Mouse (Mus musculus) CH12.LX (cell line): ENCODE measurements around the gene Fcrlb. TPM values are rescaled to one million over a fixed set of nuclear protein-coding genes. Genes with fewer than 3 reads are reported as not detected.

ENCODE experiments used
- DNase-seq: peaks from one replicate; pipeline ENCODE4 v3.0.0-alpha.2; 2013; ENCODE audit errors: extremely low read depth
- H3K27ac ChIP-seq: 2 replicates; pipeline ENCODE4 v1.5.1; 2012; ENCODE audit warnings: low read depth, mild to moderate bottlenecking, control low read depth, moderate library complexity; ENCODE audit not compliant: insufficient read depth
- H3K27me3 ChIP-seq: replicated peaks from 2 replicates; pipeline ENCODE3; 2012; ENCODE audit warnings: inconsistent platforms
- H3K36me3 ChIP-seq, 2 experiments: replicated peaks in 1 of 2; 2 replicates each; pipeline versions ENCODE3 to v1.6.1; 2012; ENCODE audit warnings: inconsistent platforms in 1 of 2, low read length in 1 of 2, mild to moderate bottlenecking in 1 of 2, mixed read lengths in 1 of 2, moderate library complexity in 1 of 2; ENCODE audit not compliant: control insufficient read depth in 1 of 2, insufficient read depth in 1 of 2
- H3K4me1 ChIP-seq, 2 experiments: 2 replicates each; pipeline ENCODE4 v1.6.1; 2012; ENCODE audit warnings: inconsistent platforms in 1 of 2, moderate library complexity in 1 of 2; ENCODE audit not compliant: insufficient read depth in 2 of 2, control insufficient read depth in 1 of 2
- H3K4me2 ChIP-seq: 2 replicates; pipeline ENCODE4 v1.6.1; 2012; ENCODE audit warnings: low read depth, mild to moderate bottlenecking, control low read depth; ENCODE audit not compliant: poor library complexity, insufficient read depth, severe bottlenecking
- H3K4me3 ChIP-seq, 3 experiments: fragments of 150-350 bp in 1 of 3; sonication (generic) in 1 of 3; replicated peaks in 1 of 3; 2 replicates each; pipeline versions ENCODE3 to v1.5.1; 2011 to 2012; ENCODE audit warnings: low read depth in 2 of 3, low read length in 2 of 3, mild to moderate bottlenecking in 2 of 3, moderate library complexity in 2 of 3, control low read depth in 1 of 3, improper control_type of control experiment in 1 of 3, inconsistent platforms in 1 of 3, mixed read lengths in 1 of 3; ENCODE audit not compliant: poor library complexity in 1 of 3
- H3K79me2 ChIP-seq: replicated peaks from 2 replicates; pipeline ENCODE4 v1.6.1; 2012; ENCODE audit warnings: mild to moderate bottlenecking, moderate library complexity; ENCODE audit not compliant: control insufficient read depth, poor library complexity, insufficient read depth, severe bottlenecking; ENCODE audit errors: extremely low read depth
- H3K9ac ChIP-seq: 2 replicates; pipeline ENCODE4 v1.6.1; 2012; ENCODE audit warnings: low read depth, mild to moderate bottlenecking, control low read depth, moderate library complexity; ENCODE audit not compliant: insufficient read depth
- H3K9me3 ChIP-seq: replicated peaks from 2 replicates; pipeline ENCODE3; 2012; ENCODE audit warnings: low read length, inconsistent platforms, mixed read lengths
- BHLHE40 ChIP-seq: IDR thresholded peaks from 2 replicates; pipeline ENCODE4 v1.6.1; 2011; ENCODE audit warnings: mild to moderate bottlenecking, low read depth, low read length, improper control_type of control experiment
- CHD1 ChIP-seq: IDR thresholded peaks from 2 replicates; pipeline ENCODE4 v1.6.1; 2012; ENCODE audit warnings: low read depth, low read length, improper control_type of control experiment, inconsistent platforms
- CHD2 ChIP-seq: IDR thresholded peaks from 2 replicates; pipeline ENCODE4 v1.6.1; 2011; ENCODE audit warnings: low read length, improper control_type of control experiment
- CTCF ChIP-seq, 2 experiments: IDR thresholded peaks in 1 of 2; conservative IDR thresholded peaks in 1 of 2; 2 replicates each; pipeline ENCODE4 v1.5.1; 2011 to 2012; ENCODE audit warnings: low read depth in 2 of 2, low read length in 2 of 2, improper control_type of control experiment in 1 of 2, inconsistent platforms in 1 of 2, mild to moderate bottlenecking in 1 of 2, moderate library complexity in 1 of 2
- E2F4 ChIP-seq: IDR thresholded peaks from 2 replicates; pipeline ENCODE4 v1.6.1; 2011; ENCODE audit warnings: low read depth, low read length, improper control_type of control experiment; ENCODE audit not compliant: insufficient replicate concordance
- ELF1 ChIP-seq: IDR thresholded peaks from 2 replicates; pipeline ENCODE4 v1.6.1; 2014; ENCODE audit warnings: low read depth, mild to moderate bottlenecking, inconsistent platforms, low read length, improper control_type of control experiment
- EP300 ChIP-seq: IDR thresholded peaks from 2 replicates; pipeline ENCODE4 v1.6.1; 2011; ENCODE audit warnings: low read length, improper control_type of control experiment
- ETS1 ChIP-seq: conservative IDR thresholded peaks from 2 replicates; pipeline ENCODE4 v1.6.1; 2012; ENCODE audit warnings: low read depth, mild to moderate bottlenecking, inconsistent platforms, low read length, improper control_type of control experiment, moderate library complexity
- GABPA ChIP-seq: IDR thresholded peaks from 2 replicates; pipeline ENCODE4 v1.6.1; 2012; ENCODE audit warnings: low read depth, low read length, improper control_type of control experiment, inconsistent platforms; ENCODE audit not compliant: insufficient replicate concordance
- IRF4 ChIP-seq: IDR thresholded peaks from 2 replicates; pipeline ENCODE4 v1.6.1; 2014; ENCODE audit warnings: low read depth, mild to moderate bottlenecking, inconsistent platforms, low read length, improper control_type of control experiment
- JUN ChIP-seq: IDR thresholded peaks from 2 replicates; pipeline ENCODE4 v1.6.1; 2011; ENCODE audit warnings: low read depth, mild to moderate bottlenecking, low read length, improper control_type of control experiment, moderate library complexity; ENCODE audit not compliant: insufficient read depth
- KAT2A ChIP-seq: IDR thresholded peaks from 2 replicates; pipeline ENCODE4 v1.6.1; 2012; ENCODE audit warnings: low read length, improper control_type of control experiment, inconsistent platforms; ENCODE audit not compliant: insufficient replicate concordance
- MAX ChIP-seq: IDR thresholded peaks from 2 replicates; pipeline ENCODE4 v1.6.1; 2011; ENCODE audit warnings: low read length, improper control_type of control experiment
- MAZ ChIP-seq: IDR thresholded peaks from 2 replicates; pipeline ENCODE4 v1.6.1; 2012; ENCODE audit warnings: low read depth, mild to moderate bottlenecking, inconsistent platforms, low read length, improper control_type of control experiment, moderate library complexity
- MXI1 ChIP-seq: IDR thresholded peaks from 2 replicates; pipeline ENCODE4 v1.6.1; 2011; ENCODE audit warnings: mild to moderate bottlenecking, low read depth, low read length, improper control_type of control experiment
- MYC ChIP-seq: IDR thresholded peaks from 2 replicates; pipeline ENCODE4 v1.6.1; 2011; ENCODE audit warnings: low read depth, mild to moderate bottlenecking, improper control_type of control experiment, low read length
- NRF1 ChIP-seq: IDR thresholded peaks from 2 replicates; pipeline ENCODE4 v1.6.1; 2014; ENCODE audit warnings: low read depth, mild to moderate bottlenecking, inconsistent platforms, low read length, improper control_type of control experiment, moderate library complexity
- RAD21 ChIP-seq: IDR thresholded peaks from 2 replicates; pipeline ENCODE4 v1.6.1; 2011; ENCODE audit warnings: low read depth, mild to moderate bottlenecking, low read length, improper control_type of control experiment, moderate library complexity
- RCOR1 ChIP-seq: conservative IDR thresholded peaks from 2 replicates; pipeline ENCODE4 v1.6.1; 2012; ENCODE audit warnings: low read depth, mild to moderate bottlenecking, inconsistent platforms, low read length, improper control_type of control experiment
- SMC3 ChIP-seq: IDR thresholded peaks from 2 replicates; pipeline ENCODE4 v1.6.1; 2011; ENCODE audit warnings: low read depth, low read length, improper control_type of control experiment
- TBP ChIP-seq: conservative IDR thresholded peaks from 2 replicates; pipeline ENCODE4 v1.6.1; 2011; ENCODE audit warnings: low read depth, low read length, improper control_type of control experiment
- TCF12 ChIP-seq: IDR thresholded peaks from 2 replicates; pipeline ENCODE4 v1.6.1; 2014; ENCODE audit warnings: low read depth, mild to moderate bottlenecking, inconsistent platforms, low read length, improper control_type of control experiment
- UBTF ChIP-seq: IDR thresholded peaks from 2 replicates; pipeline ENCODE4 v1.6.1; 2012; ENCODE audit warnings: low read depth, mild to moderate bottlenecking, inconsistent platforms, low read length, improper control_type of control experiment, moderate library complexity
- USF1 ChIP-seq: IDR thresholded peaks from 2 replicates; pipeline ENCODE4 v1.6.1; 2014; ENCODE audit warnings: low read depth, mild to moderate bottlenecking, inconsistent platforms, low read length, improper control_type of control experiment
- ZC3H11A ChIP-seq: IDR thresholded peaks from 2 replicates; pipeline ENCODE4 v1.6.1; 2012; ENCODE audit warnings: low read depth, mild to moderate bottlenecking, inconsistent platforms, low read length, improper control_type of control experiment
- ZKSCAN1 ChIP-seq: IDR thresholded peaks from 2 replicates; pipeline ENCODE4 v1.6.1; 2012; ENCODE audit warnings: low read depth, inconsistent platforms, low read length, improper control_type of control experiment, borderline replicate concordance
- ZMIZ1 ChIP-seq: IDR thresholded peaks from 2 replicates; pipeline ENCODE4 v1.6.1; 2012; ENCODE audit warnings: low read depth, mild to moderate bottlenecking, inconsistent platforms, low read length, improper control_type of control experiment
- ZNF384 ChIP-seq: IDR thresholded peaks from 2 replicates; pipeline ENCODE4 v1.6.1; 2012; ENCODE audit warnings: low read depth, low read length, improper control_type of control experiment, inconsistent platforms
- dilution Hi-C: fragments of 300-500 bp; cut with MboI; formaldehyde crosslinking; loops from 2 replicates; pipeline ENCODE4 v1.14.3; 2020; ENCODE audit warnings: low sequenced_read_pairs; ENCODE audit not compliant: extremely low pct_unique_long_range_greater_than_20kb, extremely low pct_ligation_motif_present
- in situ Hi-C: fragments of 300-500 bp; cut with MboI; formaldehyde crosslinking; loops from 3 replicates; pipeline ENCODE4 v1.14.3; 2019; ENCODE audit warnings: low sequenced_read_pairs, low pct_ligation_motif_present, low pct_unique_long_range_greater_than_20kb, mixed read lengths
- polyA plus RNA-seq: library from polyadenylated mRNA; unstranded; fragments of >175 nt; gene quantifications from 2 replicates; pipeline ENCODE4 v1.2.1, GENCODE M21; 2012; ENCODE audit warnings: low read depth; ENCODE audit not compliant: insufficient read length
- total RNA-seq, 2 experiments: library from RNA; depleted of rRNA; stranded (reverse); fragments of 300-350 nt in 1 of 2; fragments of >200 nt in 1 of 2; gene quantifications; 2 replicates each; pipeline ENCODE4 v1.2.3; 2012 to 2014

The Fcrlb gene
- total and polyA plus RNA-seq, 3 experiments = not detected

DNA sequence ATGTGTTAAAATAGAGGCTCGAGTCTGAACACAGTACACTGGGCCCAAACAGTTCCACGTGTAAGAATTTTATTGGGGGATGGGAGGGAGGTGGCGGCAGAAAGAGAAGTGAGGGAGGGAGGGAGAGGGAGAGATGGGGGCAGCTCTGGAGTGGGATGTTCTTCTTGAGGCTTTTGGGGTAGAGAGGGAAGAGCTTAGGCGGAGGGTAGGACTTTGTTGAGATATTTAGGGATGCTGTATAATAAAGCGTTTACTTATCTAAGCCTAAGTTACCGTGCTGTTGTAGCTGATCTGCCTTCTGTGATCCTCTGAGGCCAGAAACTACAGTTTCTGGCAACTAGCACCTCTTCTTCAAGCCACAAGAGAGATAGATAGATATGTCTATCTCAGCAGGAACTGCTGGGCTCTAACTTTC lies 26.7 kb downstream of the Fcrlb start:
- Histone ChIP-seq H3K9me3 (no peaks in the 10 kb centered on the region), H3K4me2 (peak overlapping the region; percentile 86), H3K27me3 (no peaks in the 10 kb centered on the region), H3K4me1 (peaks cover 7 to 31% of the 10 kb centered on the region in 2 experiments), H3K36me3 (peaks cover 4 to 19% of the 10 kb centered on the region in 2 experiments), H3K4me3 (peak overlapping the region in 1 of 3 experiments; percentile 15), H3K27ac (no peak overlapping the region), H3K9ac (peak overlapping the region; percentile 64), H3K79me2 (peaks cover 32% of the 10 kb centered on the region)
- in situ Hi-C loops = no loop called here
- TF ChIP-seq MAX (peak; percentile 82), RAD21 (no peak), MYC (peak; percentile 80), E2F4 (no peak), CHD2 (peak; percentile 79), ZMIZ1 (no peak), SMC3 (no peak), MXI1 (0 out of 2 replicates have a peak, but pooled peaks have one; percentile 12), ZC3H11A (no peak), TCF12 (no peak)
- DNase-seq = no peak
- dilution Hi-C loops = no loop called here

- Histone ChIP-seq H3K4me1 (peaks cover 7 to 26% of the 10 kb centered on the region in 2 experiments), H3K36me3 (peaks cover 13 to 29% of the 10 kb centered on the region in 2 experiments), H3K79me2 (peaks cover 32% of the 10 kb centered on the region), H3K4me3 (peak within 1 kb of the TSS; percentile 62 to 99 (median 94)), H3K27ac (peak within 1 kb of the TSS; percentile 41), H3K27me3 (no peaks in the 10 kb centered on the region), H3K4me2 (peak within 1 kb of the TSS; percentile 96), H3K9me3 (no peaks in the 10 kb centered on the region), H3K9ac (peak within 1 kb of the TSS; percentile 83)
- dilution Hi-C loops (no loop called here), in situ Hi-C loops (no loop called here)
- DNase-seq = peak; percentile 91
- TF ChIP-seq GABPA = peak; percentile 71
- TF ChIP-seq MYC = no peak; the same call in 1 of the 2 replicates
- TF ChIP-seq UBTF = peak; percentile 41; the same call in 1 of the 2 replicates
- peak; percentile 6; the same call in 1 of the 2 replicates for TF ChIP-seq USF1
- TF ChIP-seq ZNF384 = no peak
- no peak for TF ChIP-seq EP300
- peak; percentile 91 for TF ChIP-seq TCF12
- TF ChIP-seq JUN = no peak
- peak; percentile 89 for TF ChIP-seq BHLHE40
- no peak for TF ChIP-seq RAD21
- TF ChIP-seq ELF1 = peak; percentile 82
- peak; percentile 62; the same call in 1 of the 2 replicates for TF ChIP-seq MAX
- peak; percentile 61; the same call in 1 of the 2 replicates for TF ChIP-seq NRF1
- TF ChIP-seq KAT2A = peak; percentile 71; the same call in 1 of the 2 replicates
- TF ChIP-seq CTCF (conservative IDR thresholded peaks at IDR 0.05 in 1 of 2, IDR thresholded peaks at IDR 0.05 in 1 of 2; ENCODE audit: low read depth in 2 of 2, low read length in 2 of 2) = peak in 1 of 2 experiments; percentile 79; a peak in 2 of 4 replicates
- TF ChIP-seq SMC3 = no peak
- TF ChIP-seq IRF4 = peak; percentile 40; the same call in 1 of the 2 replicates
- no peak for TF ChIP-seq CHD2
- peak; percentile 42; the same call in 1 of the 2 replicates for TF ChIP-seq ETS1
- TF ChIP-seq E2F4 = no peak
- no peak for TF ChIP-seq CHD1
- no peak for TF ChIP-seq RCOR1
- TF ChIP-seq ZKSCAN1 = no peak
- peak; percentile 83 for TF ChIP-seq ZMIZ1
- TF ChIP-seq ZC3H11A = no peak
- 0 out of 2 replicates have a peak, but pooled peaks have one; percentile 4 for TF ChIP-seq MAZ
- TF ChIP-seq MXI1 = peak; percentile 99
- TF ChIP-seq TBP = peak; percentile 87
Measured at GRCm38 (mm10) chr1:170884978-170885561, 27.7 kb downstream of the Fcrlb start, which contains the start of the genes Gm26620 and Dusp12. Gene Gm26620 (plus strand): TSS chr1:170885065. Gene Dusp12 (minus strand): TSS chr1:170885540.
